Mouse (Mus musculus): ENCODE measurements around the gene Arid5b.

Gene Arid5b

GRCm38 (mm10) chr10:68268629-68269028 lies 9.9 kb downstream of the Arid5b start:
- no peak for DNase-seq

- DNase-seq, result no peak
These were observed 14.4 kb downstream of the Arid5b start for GRCm38 (mm10) chr10:68263969-68264688.

GRCm38 (mm10) chr10:68263296-68263968 lies 15.1 kb downstream of the Arid5b start:
- no peak for DNase-seq

- DNase-seq, result no peak
These were observed 18.9 kb downstream of the Arid5b start for GRCm38 (mm10) chr10:68259601-68260000.

GRCm38 (mm10) chr10:68257358-68258056 lies 21.0 kb downstream of the Arid5b start:
- DNase-seq, result no peak

- DNase-seq, result no peak
These were observed 22.4 kb downstream of the Arid5b start for GRCm38 (mm10) chr10:68256134-68256533.

GRCm38 (mm10) chr10:68253452-68254117 lies 25.0 kb downstream of the Arid5b start:
- DNase-seq, result no peak

GRCm38 (mm10) chr10:68252650-68253049 lies 25.9 kb downstream of the Arid5b start:
- DNase-seq, result no peak

- DNase-seq, result peak; percentile 18
These were observed 29.2 kb downstream of the Arid5b start for GRCm38 (mm10) chr10:68249355-68249782.

- no peak for DNase-seq
These were observed 30.1 kb downstream of the Arid5b start for GRCm38 (mm10) chr10:68248281-68249015.

GRCm38 (mm10) chr10:68247490-68248280 lies 30.9 kb downstream of the Arid5b start:
- DNase-seq, result no peak

- no peak for DNase-seq
These were observed 31.8 kb downstream of the Arid5b start for GRCm38 (mm10) chr10:68246603-68247247.

- DNase-seq, result no peak
These were observed 37.6 kb downstream of the Arid5b start for GRCm38 (mm10) chr10:68240804-68241485.

- DNase-seq, result no peak
These were observed 38.3 kb downstream of the Arid5b start for GRCm38 (mm10) chr10:68240094-68240803.

GRCm38 (mm10) chr10:68239426-68240070 lies 39.0 kb downstream of the Arid5b start:
- no peak for DNase-seq

GRCm38 (mm10) chr10:68238707-68239425 lies 39.7 kb downstream of the Arid5b start:
- DNase-seq, result no peak

GRCm38 (mm10) chr10:68238182-68238581 lies 40.4 kb downstream of the Arid5b start:
- no peak for DNase-seq

- no peak for DNase-seq
These were observed 41.5 kb downstream of the Arid5b start for GRCm38 (mm10) chr10:68236956-68237455.
